Mouse (Mus musculus) lung, postnatal 10 days (tissue): ENCODE data around the gene Dnah12.
"Not testable (repeated sequence)": the region's sequence is repeated elsewhere in the genome, so short reads cannot be mapped to it uniquely, and the experiment has no call there.

Experiments
- DNase-seq: peaks from one replicate; pipeline ENCODE4 v3.0.0; 2021

The Dnah12 gene

DNA sequence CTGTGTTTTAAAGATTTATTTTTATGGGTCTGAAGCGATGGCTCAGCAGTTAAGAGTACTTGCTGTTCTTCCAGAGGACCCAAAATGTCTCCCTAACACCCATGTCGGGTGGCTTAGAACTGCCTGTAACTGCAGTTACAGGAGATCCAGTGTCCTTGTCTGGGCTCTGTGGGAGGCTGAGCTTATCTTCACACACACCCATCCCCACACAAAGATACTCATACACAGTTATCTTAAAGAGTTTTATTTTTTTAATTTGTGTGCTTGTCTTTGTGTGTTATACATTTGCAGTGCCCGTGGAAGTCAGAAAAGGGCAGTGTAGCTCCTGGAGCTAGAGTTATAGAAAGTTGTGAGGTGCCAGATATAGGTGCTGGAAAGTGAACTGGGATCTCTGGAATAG, 197.7 kb downstream of the Dnah12 start:
- no peak for DNase-seq

- DNase-seq: no peak
Observed at GRCm38 (mm10) chr14:26894392-26894791, 201.3 kb downstream of the Dnah12 start, which contains the start of gene Asb14. Gene Asb14 (plus strand): TSS chr14:26894557.

DNA sequence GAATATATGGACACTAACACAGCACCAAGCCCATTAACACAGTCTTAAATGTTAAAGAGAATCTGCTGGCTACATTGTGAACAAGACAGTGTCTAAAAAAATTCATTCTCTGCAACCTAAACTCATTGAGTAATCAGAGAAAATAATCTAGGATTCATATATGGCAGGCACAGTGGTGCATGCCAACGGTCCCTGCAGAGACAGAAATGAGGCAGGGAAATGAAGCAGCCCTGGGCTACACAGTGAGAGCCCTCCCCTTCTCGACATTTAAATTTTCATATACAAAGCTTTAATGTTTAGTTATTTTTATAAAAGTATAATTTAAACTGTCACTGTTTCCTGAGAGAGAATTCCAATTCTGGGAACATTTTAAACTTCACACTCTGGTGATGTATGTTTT, 206.4 kb downstream of the Dnah12 start:
- DNase-seq: no peak

DNA sequence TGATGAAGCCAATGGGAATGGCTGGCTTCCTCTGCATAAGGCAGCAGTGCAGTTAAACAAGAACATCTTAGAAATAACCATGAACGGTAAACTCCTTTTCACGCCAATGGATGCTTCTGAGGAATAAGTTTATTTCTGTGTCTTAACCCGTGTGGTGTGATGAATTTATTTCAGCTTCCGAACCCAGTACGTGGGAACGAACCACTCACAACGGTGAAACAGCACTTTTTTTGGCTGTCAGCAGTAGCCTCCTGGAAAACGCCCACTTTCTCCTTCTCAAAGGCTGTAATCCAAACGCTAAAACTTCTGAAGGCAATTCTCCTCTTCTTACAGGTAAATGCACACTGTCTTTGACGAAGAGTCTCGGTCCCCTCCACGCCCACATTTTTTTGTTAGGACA, 207.8 kb downstream of the Dnah12 start:
- no peak for DNase-seq

- DNase-seq: no peak
Observed at GRCm38 (mm10) chr14:26907401-26907800, 214.3 kb downstream of the Dnah12 start.

GRCm38 (mm10) chr14:26910461-26910860, 217.4 kb downstream of the Dnah12 start:
- not testable (repeated sequence) for DNase-seq

DNA sequence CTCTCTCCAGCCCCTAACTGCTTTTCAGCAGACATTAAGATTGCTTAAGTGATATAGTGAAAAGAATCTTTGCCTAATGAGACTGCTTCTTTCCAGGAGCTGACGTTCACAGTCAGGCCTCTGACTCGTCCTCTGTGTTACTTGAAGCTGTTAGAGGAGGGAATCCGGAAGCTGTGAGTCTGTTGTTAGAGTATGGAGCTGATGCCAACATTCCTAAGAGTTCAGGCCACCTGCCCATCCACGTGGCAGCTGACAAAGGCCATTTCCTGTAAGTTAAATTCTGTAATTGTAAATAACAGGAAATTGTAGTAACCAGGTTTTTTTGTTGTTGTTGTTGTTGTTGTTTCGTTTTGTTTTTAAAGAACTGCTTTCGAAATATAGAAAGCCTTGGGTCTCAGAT, 218.1 kb downstream of the Dnah12 start:
- peak; percentile 57 for DNase-seq

DNA sequence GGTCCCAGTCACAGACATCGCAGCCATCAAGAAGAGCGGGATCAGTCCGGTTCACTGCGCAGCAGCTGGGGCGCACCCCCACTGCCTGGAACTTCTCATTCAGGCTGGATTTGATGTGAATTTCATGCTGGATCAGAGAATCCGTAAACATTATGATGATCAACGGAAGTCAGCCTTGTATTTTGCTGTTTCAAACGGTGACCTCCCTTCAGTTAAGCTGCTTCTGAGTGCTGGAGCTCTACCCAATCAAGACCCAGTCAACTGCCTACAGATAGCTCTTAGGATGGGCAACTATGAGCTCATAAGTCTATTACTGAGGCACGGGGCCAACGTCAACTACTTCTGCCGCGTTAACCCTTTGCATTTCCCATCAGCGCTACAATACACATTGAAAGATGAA, 218.8 kb downstream of the Dnah12 start:
- no peak for DNase-seq

- DNase-seq: no peak
Observed at GRCm38 (mm10) chr14:26913681-26914268, 220.7 kb downstream of the Dnah12 start.

DNA sequence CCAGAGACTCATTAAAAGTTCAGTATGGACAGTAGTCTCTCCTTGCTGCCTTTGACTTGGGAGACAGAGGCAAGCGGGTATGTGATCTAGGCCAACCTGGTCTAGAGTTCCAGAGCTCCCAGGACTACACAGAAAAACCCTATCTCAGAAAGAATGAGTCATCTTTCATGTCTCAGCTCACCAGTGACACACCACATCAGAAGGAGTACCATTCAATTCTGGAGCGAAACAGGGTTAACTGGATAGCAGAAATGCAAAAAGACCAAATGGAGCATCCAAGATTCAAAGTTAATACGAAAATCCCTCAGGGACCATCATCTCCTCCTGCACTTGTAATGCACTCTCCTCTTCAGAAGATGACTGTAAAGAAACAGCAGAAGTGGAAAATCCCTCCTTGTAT, 226.2 kb downstream of the Dnah12 start:
- no peak for DNase-seq

DNA sequence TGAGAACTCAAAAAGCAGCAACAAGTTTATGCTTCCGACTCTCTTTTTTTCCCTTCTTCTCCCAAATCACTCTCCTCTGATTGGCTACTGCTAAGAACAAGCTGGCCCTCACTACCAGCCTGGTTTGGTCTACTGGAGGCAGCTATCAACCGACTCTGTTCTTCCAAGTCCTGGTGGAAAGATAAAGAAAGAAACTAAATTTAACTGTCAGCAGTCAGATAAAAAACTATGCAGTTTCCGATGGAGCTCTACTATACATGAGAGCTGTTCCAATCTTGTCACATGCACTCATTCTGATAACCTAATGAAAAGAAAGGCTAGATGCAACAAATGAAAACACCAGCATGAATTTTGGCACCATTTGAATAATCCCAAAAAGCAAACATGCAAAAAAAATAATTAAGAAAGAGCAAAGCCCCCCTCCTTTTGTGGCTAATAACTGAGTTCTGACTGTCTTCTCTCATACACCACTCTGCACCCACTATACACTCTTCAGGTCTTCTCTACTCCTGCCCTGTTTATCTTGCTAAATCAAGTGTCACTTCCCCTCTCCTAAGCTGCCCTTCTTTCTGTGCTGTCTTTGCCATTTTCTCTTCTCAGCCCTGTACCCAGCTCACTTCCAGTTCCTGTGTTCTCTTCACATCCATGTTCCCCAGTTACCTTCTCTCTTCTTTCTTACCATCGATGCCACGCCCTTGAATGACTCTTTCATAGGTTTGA, 230.8 kb downstream of the Dnah12 start:
- DNase-seq: no peak

- no peak for DNase-seq
Observed at GRCm38 (mm10) chr14:26934891-26935290, 241.8 kb downstream of the Dnah12 start.

DNA sequence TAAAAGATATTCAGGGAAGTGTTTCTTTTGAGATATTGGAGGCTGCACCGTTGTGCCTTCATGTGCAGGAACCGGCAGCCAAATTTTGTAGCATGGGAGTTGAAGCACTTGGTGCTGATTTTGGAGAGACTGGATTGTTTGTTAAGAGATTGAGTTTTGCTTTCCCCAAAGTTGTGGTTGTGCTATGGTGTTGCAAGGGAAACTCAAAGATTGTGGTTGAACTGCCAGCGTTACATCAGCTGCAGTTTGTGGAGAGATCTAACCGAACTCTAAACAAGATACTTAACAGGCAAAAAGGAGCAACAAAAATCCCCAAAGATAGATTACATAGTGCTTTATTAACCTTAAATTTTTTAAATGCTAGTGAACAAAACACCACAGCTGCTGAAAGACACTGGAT, 242.5 kb downstream of the Dnah12 start:
- DNase-seq: no peak
